Mouse (Mus musculus) MEL (cell line): ENCODE data around the gene Col6a4. TPM values are rescaled to one million over a fixed set of nuclear protein-coding genes. Genes with fewer than 3 reads are reported as not detected.

Source experiments
- DNase-seq: peaks from one replicate; pipeline ENCODE4 v3.0.0; 2011; ENCODE audit warnings: low read depth, low spot score
- H3K27ac ChIP-seq: 2 replicates; pipeline ENCODE4 v1.5.1; 2012; ENCODE audit warnings: low read depth, mild to moderate bottlenecking, control low read depth, low read length, moderate library complexity; ENCODE audit not compliant: control insufficient read depth
- H3K27me3 ChIP-seq, 2 experiments: fragments of 150-350 bp in 1 of 2; sonication (generic) in 1 of 2; 2 replicates each; pipeline ENCODE4 v1.6.1; 2012; ENCODE audit warnings: low read length in 2 of 2, mild to moderate bottlenecking in 2 of 2, improper control_type of control experiment in 1 of 2, moderate library complexity in 1 of 2; ENCODE audit not compliant: insufficient read depth in 2 of 2, control insufficient read depth in 1 of 2
- H3K36me3 ChIP-seq, 2 experiments: 2 replicates each; pipeline ENCODE4 v1.6.1; 2012 to 2014; ENCODE audit warnings: low read length in 2 of 2, improper control_type of control experiment in 1 of 2, inconsistent platforms in 1 of 2, mild to moderate bottlenecking in 1 of 2; ENCODE audit not compliant: insufficient read depth in 2 of 2, control insufficient read depth in 1 of 2
- H3K4me1 ChIP-seq, 2 experiments: fragments of 150-350 bp in 1 of 2; sonication (generic) in 1 of 2; 2 replicates each; pipeline ENCODE4 v1.6.1; 2012; ENCODE audit warnings: low read length in 2 of 2, improper control_type of control experiment in 1 of 2, mild to moderate bottlenecking in 1 of 2; ENCODE audit not compliant: insufficient read depth in 2 of 2, control insufficient read depth in 1 of 2
- H3K4me3 ChIP-seq, 2 experiments: fragments of 150-350 bp in 1 of 2; sonication (generic) in 1 of 2; 2 replicates each; pipeline ENCODE4 v1.5.1; 2012; ENCODE audit warnings: low read depth in 2 of 2, low read length in 2 of 2, mild to moderate bottlenecking in 2 of 2, moderate library complexity in 2 of 2, control low read depth in 1 of 2, improper control_type of control experiment in 1 of 2; ENCODE audit not compliant: control insufficient read depth in 1 of 2, insufficient read depth in 1 of 2
- H3K79me2 ChIP-seq: 2 replicates; pipeline ENCODE4 v1.6.1; 2012; ENCODE audit warnings: mild to moderate bottlenecking, low read length, moderate library complexity; ENCODE audit not compliant: control insufficient read depth, poor library complexity, insufficient read depth
- H3K9ac ChIP-seq: 2 replicates; pipeline ENCODE4 v1.6.1; 2012; ENCODE audit warnings: low read depth, mild to moderate bottlenecking, control low read depth, low read length, moderate library complexity; ENCODE audit not compliant: control insufficient read depth, poor library complexity, severe bottlenecking
- H3K9me3 ChIP-seq: fragments of 150-350 bp; sonication (generic); replicated peaks from 2 replicates; pipeline ENCODE4 v1.6.1; 2012; ENCODE audit warnings: mild to moderate bottlenecking, low read length, improper control_type of control experiment, moderate library complexity; ENCODE audit not compliant: insufficient read depth
- CHD2 ChIP-seq: IDR thresholded peaks from 2 replicates; pipeline ENCODE4 v1.6.1; 2011; ENCODE audit warnings: low read length, improper control_type of control experiment
- CTCF ChIP-seq, 3 experiments: IDR thresholded peaks in 2 of 3; conservative IDR thresholded peaks in 1 of 3; 2 replicates each; pipeline ENCODE4 v1.5.1; 2011 to 2012; ENCODE audit warnings: low read length in 3 of 3, low read depth in 2 of 3, mild to moderate bottlenecking in 2 of 3, improper control_type of control experiment in 1 of 3, inconsistent platforms in 1 of 3, mixed read lengths in 1 of 3, moderate library complexity in 1 of 3; ENCODE audit not compliant: control insufficient read depth in 1 of 3, insufficient read depth in 1 of 3, poor library complexity in 1 of 3, severe bottlenecking in 1 of 3
- ETS1 ChIP-seq: IDR thresholded peaks from 2 replicates; pipeline ENCODE4 v1.6.1; 2012; ENCODE audit warnings: low read depth, mild to moderate bottlenecking, inconsistent platforms, low read length, improper control_type of control experiment, moderate library complexity
- GATA1 ChIP-seq: IDR thresholded peaks from 2 replicates; pipeline ENCODE4 v1.6.1; 2011; ENCODE audit warnings: low read depth, low read length, improper control_type of control experiment
- JUND ChIP-seq: IDR thresholded peaks from 2 replicates; pipeline ENCODE4 v1.6.1; 2011; ENCODE audit warnings: low read depth, mild to moderate bottlenecking, improper control_type of control experiment, low read length
- KAT2A ChIP-seq: conservative IDR thresholded peaks from 2 replicates; pipeline ENCODE4 v1.6.1; 2012; ENCODE audit warnings: low read depth, low read length, improper control_type of control experiment, inconsistent platforms
- MEF2A ChIP-seq: IDR thresholded peaks from 2 replicates; pipeline ENCODE4 v1.6.1; 2014; ENCODE audit warnings: low read depth, mild to moderate bottlenecking, inconsistent platforms, low read length, improper control_type of control experiment; ENCODE audit not compliant: poor library complexity, insufficient replicate concordance, severe bottlenecking; ENCODE audit errors: extremely low read depth
- MYB ChIP-seq: IDR thresholded peaks from 2 replicates; pipeline ENCODE4 v1.6.1; 2011; ENCODE audit warnings: mild to moderate bottlenecking, low read depth, low read length, improper control_type of control experiment
- NRF1 ChIP-seq: IDR thresholded peaks from 2 replicates; pipeline ENCODE4 v1.6.1; 2014; ENCODE audit warnings: low read depth, mild to moderate bottlenecking, inconsistent platforms, low read length, improper control_type of control experiment, moderate library complexity; ENCODE audit not compliant: poor library complexity, insufficient read depth, severe bottlenecking
- RAD21 ChIP-seq: IDR thresholded peaks from 2 replicates; pipeline ENCODE4 v1.6.1; 2011; ENCODE audit warnings: mild to moderate bottlenecking, low read depth, low read length, improper control_type of control experiment
- SIN3A ChIP-seq: IDR thresholded peaks from 2 replicates; pipeline ENCODE4 v1.6.1; 2012; ENCODE audit warnings: low read length, improper control_type of control experiment, inconsistent platforms
- SMC3 ChIP-seq: IDR thresholded peaks from 2 replicates; pipeline ENCODE4 v1.6.1; 2011; ENCODE audit warnings: low read depth, low read length, improper control_type of control experiment
- TAL1 ChIP-seq: IDR thresholded peaks from 2 replicates; pipeline ENCODE4 v1.6.1; 2012; ENCODE audit warnings: mild to moderate bottlenecking, inconsistent platforms, low read length, moderate library complexity, mixed read lengths
- TCF12 ChIP-seq: IDR thresholded peaks from 2 replicates; pipeline ENCODE4 v1.6.1; 2014; ENCODE audit warnings: low read depth, mild to moderate bottlenecking, inconsistent platforms, low read length, improper control_type of control experiment, moderate library complexity
- USF2 ChIP-seq, 2 experiments: IDR thresholded peaks; 2 replicates each; pipeline ENCODE4 v1.6.1; 2011 to 2012; ENCODE audit warnings: improper control_type of control experiment in 2 of 2, low read length in 2 of 2, borderline replicate concordance in 1 of 2, inconsistent platforms in 1 of 2, low read depth in 1 of 2, mild to moderate bottlenecking in 1 of 2; ENCODE audit not compliant: insufficient read depth in 1 of 2
- ZC3H11A ChIP-seq: IDR thresholded peaks from 2 replicates; pipeline ENCODE4 v1.6.1; 2012; ENCODE audit warnings: low read depth, mild to moderate bottlenecking, inconsistent platforms, low read length, improper control_type of control experiment
- polyA plus RNA-seq, 2 experiments: library from polyadenylated mRNA; stranded (reverse) in 1 of 2; unstranded in 1 of 2; fragments of >175 nt in 1 of 2; fragments of >200 nt in 1 of 2; gene quantifications; 2 replicates each; pipeline versions ENCODE4 v1.2.1 to v1.2.4; 2012; ENCODE audit warnings: low replicate concordance in 2 of 2, low read depth in 1 of 2; ENCODE audit not compliant: insufficient read length in 2 of 2, insufficient read depth in 1 of 2, missing spikeins in 1 of 2
- total RNA-seq: library from RNA; depleted of rRNA; stranded (reverse); fragments of 300-350 nt; gene quantifications from 2 replicates; pipeline ENCODE4 v1.2.3, GENCODE M21; 2012

Gene Col6a4
- total and polyA plus RNA-seq, 3 experiments: not detected

DNA sequence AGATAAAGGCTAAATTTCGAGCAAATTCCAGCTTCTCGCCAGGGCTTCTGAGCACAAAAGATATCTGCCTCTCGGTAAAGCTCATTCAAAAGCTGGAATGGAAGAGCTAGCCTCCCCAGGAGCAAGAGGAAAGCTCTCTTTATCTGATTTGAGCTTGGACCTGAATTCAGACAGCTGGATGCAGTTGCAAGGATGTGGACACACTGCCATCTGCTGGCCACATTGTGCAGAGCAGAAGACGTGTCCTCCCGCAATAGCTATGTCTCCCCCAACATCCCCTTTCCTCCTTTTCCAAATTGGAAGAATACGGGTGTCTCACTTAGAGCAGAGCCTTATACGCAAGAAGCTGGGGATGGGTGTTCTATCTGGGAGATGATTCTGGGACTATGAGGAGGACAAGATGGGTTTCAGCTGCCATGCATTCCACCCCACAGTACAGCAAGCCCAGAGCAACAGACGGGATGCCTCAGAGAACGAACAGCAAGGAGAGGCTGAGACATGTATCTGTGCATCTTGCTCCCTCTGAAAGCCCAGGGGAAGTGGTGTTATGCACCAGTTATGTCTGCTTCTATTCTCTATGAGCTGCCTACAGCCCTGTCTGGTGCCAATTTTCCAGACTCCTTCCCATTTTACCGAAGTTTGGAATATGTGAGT is 16.3 kb upstream of the Col6a4 start:
- H3K9ac ChIP-seq: no peak overlapping the region
- TF ChIP-seq CHD2 (no peak), GATA1 (peak; percentile 40; the same call in 1 of the 2 replicates), USF2 (IDR thresholded peaks at IDR 0.05; ENCODE audit: borderline replicate concordance in 1 of 2, insufficient read depth in 1 of 2, low read depth in 1 of 2, low read length in 2 of 2) (no peak), CTCF (IDR thresholded peaks at IDR 0.05 in 2 of 3, conservative IDR thresholded peaks at IDR 0.05 in 1 of 3; ENCODE audit: control insufficient read depth in 1 of 3, insufficient read depth in 1 of 3, low read depth in 2 of 3, low read length in 3 of 3, poor library complexity in 1 of 3, severe bottlenecking in 1 of 3) (peak; percentile 91 to 95 (median 92)), RAD21 (peak; percentile 83), ZC3H11A (peak; percentile 39; the same call in 1 of the 2 replicates), NRF1 (no peak), MEF2A (no peak), SMC3 (peak; percentile 71)
- no peak overlapping the region for H3K4me3 ChIP-seq
- no peaks in the 10 kb centered on the region for H3K4me1 ChIP-seq
- no peak overlapping the region for H3K27ac ChIP-seq
- H3K27me3 ChIP-seq: peaks cover 0 to 1% of the 10 kb centered on the region in 2 experiments; a peak in 1 of 4 replicates
- H3K9me3 ChIP-seq: no peaks in the 10 kb centered on the region
- no peaks in the 10 kb centered on the region for H3K79me2 ChIP-seq
- DNase-seq: peak; percentile 69
- H3K36me3 ChIP-seq: no peaks in the 10 kb centered on the region

DNA sequence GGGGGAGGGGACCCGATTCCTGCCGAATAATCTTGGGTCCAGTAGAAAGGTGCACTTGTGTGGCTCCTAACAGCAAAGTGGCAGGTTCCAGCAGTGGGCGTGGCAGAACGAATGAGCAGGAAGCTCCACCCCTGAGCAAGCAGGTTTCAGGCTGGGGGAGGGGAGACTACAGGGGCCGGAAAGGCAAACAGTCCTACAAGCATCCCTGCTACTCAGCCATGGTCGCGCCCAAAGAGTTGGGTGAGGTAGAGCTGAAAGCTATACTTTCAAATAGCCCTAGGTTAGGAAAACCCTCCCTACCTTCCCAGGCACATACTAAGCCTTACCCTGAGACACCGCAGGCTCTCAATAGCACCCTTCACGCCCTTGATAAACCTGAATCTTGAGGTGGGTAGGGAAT is 9.7 kb upstream of the Col6a4 start:
- 0 out of 4 replicates have a peak, but pooled peaks cover 0 to 1% of the 10 kb centered on the region in 2 experiments for H3K27me3 ChIP-seq
- H3K79me2 ChIP-seq: no peaks in the 10 kb centered on the region
- no peak overlapping the region for H3K4me3 ChIP-seq
- no peaks in the 10 kb centered on the region for H3K36me3 ChIP-seq
- H3K9me3 ChIP-seq: no peaks in the 10 kb centered on the region
- DNase-seq: no peak
- H3K4me1 ChIP-seq: no peaks in the 10 kb centered on the region
- TF ChIP-seq SIN3A (no peak), TCF12 (no peak), MEF2A (no peak), MYB (no peak), SMC3 (no peak), JUND (no peak), KAT2A (no peak), TAL1 (no peak), ETS1 (no peak), GATA1 (no peak)
- no peak overlapping the region for H3K27ac ChIP-seq
- H3K9ac ChIP-seq: no peak overlapping the region
